Mouse (Mus musculus) telencephalon, adult 2 months (tissue): ENCODE data around the gene Nptx2.

Experiments
- DNase-seq: peaks from one replicate; pipeline ENCODE4 v3.0.0-alpha.2; 2011; ENCODE audit warnings: low read depth, low spot score

The Nptx2 gene

GRCm38 (mm10) chr5:144545653-144546422 is at the start of gene Nptx2:
Nptx2 (plus strand) TSS chr5:144545902.
- DNase-seq: peak; percentile 63

GRCm38 (mm10) chr5:144496481-144496880 is 49.2 kb upstream of the Nptx2 start:
- DNase-seq: no peak

- DNase-seq: peak; percentile 69
Measured at GRCm38 (mm10) chr5:144504239-144504638, 41.5 kb upstream of the Nptx2 start.

- no peak for DNase-seq
Measured at GRCm38 (mm10) chr5:144505731-144506130, 40.0 kb upstream of the Nptx2 start.

GRCm38 (mm10) chr5:144506156-144506555 is 39.5 kb upstream of the Nptx2 start:
- DNase-seq: no peak

- DNase-seq: no peak
Measured at GRCm38 (mm10) chr5:144506689-144507552, 38.8 kb upstream of the Nptx2 start.

GRCm38 (mm10) chr5:144509431-144509830 is 36.3 kb upstream of the Nptx2 start:
- DNase-seq: no peak

- no peak for DNase-seq
Measured at GRCm38 (mm10) chr5:144514738-144515137, 31.0 kb upstream of the Nptx2 start.

- no peak for DNase-seq
Measured at GRCm38 (mm10) chr5:144515241-144515640, 30.5 kb upstream of the Nptx2 start.

GRCm38 (mm10) chr5:144520096-144520495 is 25.6 kb upstream of the Nptx2 start:
- no peak for DNase-seq

- DNase-seq: no peak
Measured at GRCm38 (mm10) chr5:144524774-144525173, 20.9 kb upstream of the Nptx2 start.

- no peak for DNase-seq
Measured at GRCm38 (mm10) chr5:144529123-144529522, 16.6 kb upstream of the Nptx2 start.

GRCm38 (mm10) chr5:144542711-144543308 is 2.9 kb upstream of the Nptx2 start:
- peak; percentile 79 for DNase-seq

GRCm38 (mm10) chr5:144546423-144546995 is 807 bp downstream of the Nptx2 start:
- no peak for DNase-seq

GRCm38 (mm10) chr5:144547333-144547878 is 1.7 kb downstream of the Nptx2 start:
- DNase-seq: no peak

- no peak for DNase-seq
Measured at GRCm38 (mm10) chr5:144548079-144548631, 2.5 kb downstream of the Nptx2 start.

- DNase-seq: peak; percentile 76
Measured at GRCm38 (mm10) chr5:144550003-144550402, 4.3 kb downstream of the Nptx2 start.

GRCm38 (mm10) chr5:144550622-144551137 is 5.0 kb downstream of the Nptx2 start:
- no peak for DNase-seq

GRCm38 (mm10) chr5:144556710-144557109 is 11.0 kb downstream of the Nptx2 start:
- DNase-seq: no peak

GRCm38 (mm10) chr5:144557363-144557762 is 11.7 kb downstream of the Nptx2 start:
- no peak for DNase-seq

- no peak for DNase-seq
Measured at GRCm38 (mm10) chr5:144558481-144558880, 12.8 kb downstream of the Nptx2 start.
